Mouse (Mus musculus) heart, postnatal 36 days (tissue): ENCODE results near the gene Serpinb1c. TPM values are rescaled to one million over a fixed set of nuclear protein-coding genes. Genes with fewer than 3 reads are reported as not detected.
"Not testable (repeated sequence)": the region's sequence is repeated elsewhere in the genome, so short reads cannot be mapped to it uniquely, and the experiment has no call there.

Experiments used
- DNase-seq, 2 experiments: peaks; one replicate each; pipeline ENCODE4 v3.0.0; 2021 to 2022
- intact Hi-C: fragments of 180-260 bp; cut with DNase I; formaldehyde crosslinking; loops from one replicate; pipeline ENCODE4 v1.15.1; 2025
- total RNA-seq, 2 experiments: library from RNA; stranded (reverse); gene quantifications; 2 replicates each; pipeline ENCODE4 v1.2.3; 2021

The Serpinb1c gene
- 1 to 10 TPM; 2.1 to 2.6 TPM for total RNA-seq

- intact Hi-C loops = no loop called here
- DNase-seq = no peak
These were observed at the start of gene Serpinb1c for GRCm38 (mm10) chr13:32898111-32898510. Serpinb1c (minus strand) TSS chr13:32898211.

DNA sequence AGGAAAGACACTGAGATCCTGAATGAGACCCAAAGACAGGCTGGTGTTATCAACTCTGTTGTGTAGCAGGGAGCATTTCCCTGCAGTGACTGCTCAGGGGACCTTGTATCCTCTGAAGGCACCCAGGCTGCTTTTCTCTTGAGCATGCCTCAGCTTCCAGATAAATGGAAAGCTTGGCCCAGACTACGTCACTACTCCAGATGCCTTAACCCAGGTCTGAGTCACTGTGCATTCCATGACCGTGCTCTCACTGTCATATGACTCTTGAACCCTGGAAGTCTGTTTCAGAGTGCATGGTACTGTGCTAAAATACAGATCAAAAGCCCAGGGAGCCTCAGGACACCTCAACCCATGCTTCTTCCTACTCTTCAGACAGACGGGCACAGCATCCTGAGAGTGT is 41.2 kb upstream of the Serpinb1c start:
- intact Hi-C loops, DNase-seq: not testable (repeated sequence)

DNA sequence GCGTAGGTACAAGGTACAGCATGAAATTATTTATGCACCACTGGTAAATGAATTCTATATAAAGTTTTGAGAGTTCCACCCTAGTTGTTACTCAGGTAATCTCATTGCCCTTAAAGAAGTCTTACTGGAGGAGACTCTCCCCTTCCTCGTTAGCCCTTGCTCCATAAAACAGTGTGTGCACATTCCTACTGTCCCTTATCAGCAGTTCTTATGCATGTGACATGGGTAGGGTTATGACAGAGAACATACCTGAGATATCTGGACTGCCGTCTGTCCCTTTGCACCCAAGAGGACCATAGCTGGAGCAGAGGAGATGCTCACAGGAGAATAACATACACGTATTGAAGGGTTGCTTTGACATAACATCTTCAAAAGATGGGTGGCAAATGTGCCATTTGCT is 40.3 kb upstream of the Serpinb1c start:
- DNase-seq, intact Hi-C loops: not testable (repeated sequence)

DNA sequence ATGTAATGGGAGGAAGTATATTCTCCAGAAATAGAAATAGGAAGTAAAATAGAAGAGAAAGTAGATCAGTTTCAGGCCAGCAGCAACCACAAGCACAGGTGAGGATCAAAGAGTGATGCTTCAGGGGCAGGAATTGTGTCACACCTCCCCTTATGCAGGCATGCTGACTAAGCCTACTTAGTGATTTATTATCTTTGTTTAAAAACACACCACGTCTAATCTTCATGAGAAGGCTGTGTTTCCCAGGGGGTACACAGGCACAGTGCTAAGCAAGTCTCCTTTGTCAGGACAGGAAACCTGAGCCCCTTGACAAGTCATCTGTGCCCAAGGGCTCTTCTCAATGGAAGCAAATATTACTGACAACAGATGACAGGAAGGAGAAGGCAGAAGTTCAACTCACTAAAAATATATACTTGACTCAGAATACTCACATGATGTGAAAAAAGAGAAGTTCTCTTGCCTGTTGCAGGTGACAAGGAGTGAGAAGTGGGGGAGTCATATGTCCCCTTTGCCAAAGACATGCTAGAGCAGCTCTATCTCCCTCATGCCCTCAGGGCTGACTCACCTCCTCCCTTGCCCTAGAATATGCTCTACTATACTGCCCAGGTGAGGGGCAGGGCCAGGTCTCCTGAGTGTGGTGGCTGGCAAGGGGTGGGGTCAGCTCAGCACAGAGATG is 36.8 kb upstream of the Serpinb1c start:
- DNase-seq = no peak
- intact Hi-C loops = no loop called here

DNA sequence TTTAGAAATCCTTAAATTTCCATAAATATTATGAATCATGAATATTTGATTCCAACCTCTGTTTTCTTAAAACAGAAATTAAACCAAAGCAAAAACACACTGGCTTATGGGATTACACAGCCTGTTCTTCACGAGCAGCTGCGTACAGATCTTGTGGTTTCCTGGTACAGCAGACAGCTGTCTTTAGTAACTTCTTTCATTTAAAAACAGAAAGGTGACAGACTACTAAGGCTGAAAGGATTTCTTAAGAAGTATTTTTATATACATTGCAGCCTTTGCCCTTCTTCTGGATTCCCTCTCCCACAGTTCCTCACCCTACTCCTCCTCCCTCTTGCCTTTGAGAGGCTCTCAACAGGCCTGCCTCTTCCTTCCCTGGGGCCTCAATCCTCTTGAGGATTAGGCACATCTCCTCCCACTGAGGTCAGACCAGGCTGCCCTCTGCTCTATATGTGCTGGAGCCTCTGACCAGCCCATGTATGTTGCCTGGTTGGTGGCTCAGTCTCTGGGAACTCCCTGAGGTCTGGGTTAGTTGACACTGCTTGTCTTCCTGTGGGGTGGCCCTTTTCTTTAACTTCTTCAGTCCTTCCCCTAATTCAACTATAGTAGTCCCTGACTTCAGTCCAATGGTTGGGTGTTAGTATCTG is 31.2 kb upstream of the Serpinb1c start:
- DNase-seq = no peak
- intact Hi-C loops = no loop called here

DNA sequence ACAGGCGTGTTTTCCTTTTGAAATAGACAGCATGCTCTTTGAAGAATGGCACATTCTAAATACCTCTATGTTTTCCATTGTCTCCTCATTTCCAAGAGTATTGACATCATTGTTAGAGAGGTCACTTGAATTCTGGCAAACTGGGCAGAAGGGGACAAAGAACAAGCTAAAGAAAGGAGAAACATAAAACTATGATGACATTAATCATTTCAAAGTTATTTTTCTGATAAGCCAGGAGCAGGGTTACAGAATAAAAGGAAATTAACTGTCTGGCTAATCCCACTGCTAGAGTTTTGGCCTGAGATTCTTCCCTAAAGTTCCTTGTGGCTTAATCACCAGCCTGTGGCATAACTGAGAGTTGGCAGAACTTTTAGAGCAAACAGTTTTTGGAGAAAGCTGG is 29.2 kb upstream of the Serpinb1c start:
- intact Hi-C loops = no loop called here
- DNase-seq = no peak

DNA sequence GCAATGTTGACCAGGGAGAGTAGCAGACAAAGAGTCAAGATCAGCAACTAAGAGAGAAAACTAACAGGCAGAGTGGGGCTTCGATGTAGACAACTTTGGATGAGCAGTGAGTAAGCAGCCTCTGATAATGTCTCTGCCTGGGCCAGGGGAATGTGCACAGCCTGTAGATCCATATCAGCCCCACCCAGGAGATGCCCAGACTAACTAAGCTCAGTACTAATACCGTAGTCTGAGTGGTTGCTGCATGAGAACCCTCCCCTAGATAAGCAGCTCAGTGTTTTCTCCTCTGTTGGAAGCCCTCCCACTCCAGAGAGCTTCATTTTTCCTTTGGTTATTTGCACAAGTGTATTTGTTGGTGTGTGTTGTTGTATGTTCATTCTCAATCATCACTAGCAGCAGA is 28.6 kb upstream of the Serpinb1c start:
- no peak for DNase-seq
- intact Hi-C loops = no loop called here

GRCm38 (mm10) chr13:32924578-32925360 is 26.8 kb upstream of the Serpinb1c start:
- intact Hi-C loops = no loop called here
- DNase-seq = peak in 1 of 2 experiments; percentile 50

- intact Hi-C loops = loop anchor here (2.0 kb wide), 1 partner anchor 42 kb away; the partner anchor contains the start of gene Serpinb6b
- no peak for DNase-seq
These were observed 24.6 kb upstream of the Serpinb1c start for GRCm38 (mm10) chr13:32922622-32923021.

GRCm38 (mm10) chr13:32912770-32913380 is 14.9 kb upstream of the Serpinb1c start:
- DNase-seq = no peak
- intact Hi-C loops = no loop called here

- intact Hi-C loops = no loop called here
- no peak for DNase-seq
These were observed 10.2 kb upstream of the Serpinb1c start for GRCm38 (mm10) chr13:32908182-32908581.

GRCm38 (mm10) chr13:32903211-32903873 is 5.3 kb upstream of the Serpinb1c start:
- intact Hi-C loops = loop anchor here (1.0 to 5.0 kb wide), 4 partner anchors 62 to 859 kb away; partner anchors contain the start of gene Serpinb6b
- DNase-seq = peak; percentile 91 to 94

GRCm38 (mm10) chr13:32902481-32903015 is 4.5 kb upstream of the Serpinb1c start:
- intact Hi-C loops = loop anchor here (1.0 to 5.0 kb wide), 5 partner anchors 63 to 860 kb away; partner anchors contain the start of gene Serpinb6b
- DNase-seq = peak; percentile 65 to 72

DNA sequence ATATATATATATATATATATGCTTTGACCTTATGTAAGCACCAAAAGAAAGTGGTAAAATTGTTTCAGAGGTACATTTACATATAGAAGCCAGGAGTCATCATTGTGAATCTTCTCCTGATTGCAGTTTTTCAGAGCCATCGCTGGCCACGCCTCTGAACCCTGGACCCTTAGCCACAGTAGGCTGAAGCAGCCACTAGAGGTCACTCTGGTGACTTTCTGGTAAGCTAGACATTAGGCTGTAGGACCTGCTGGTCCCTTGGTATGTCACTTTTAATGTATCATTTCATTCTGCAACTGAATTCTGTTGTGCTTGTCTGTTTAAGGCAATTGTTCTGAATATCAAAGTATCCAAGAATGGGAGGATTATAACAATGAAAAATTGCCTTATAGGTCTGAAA is 2.6 kb upstream of the Serpinb1c start:
- DNase-seq = peak; percentile 31 to 52
- intact Hi-C loops = loop anchor here (5.0 kb wide), 1 partner anchor 862 kb away; no protein-coding TSS in a partner anchor

DNA sequence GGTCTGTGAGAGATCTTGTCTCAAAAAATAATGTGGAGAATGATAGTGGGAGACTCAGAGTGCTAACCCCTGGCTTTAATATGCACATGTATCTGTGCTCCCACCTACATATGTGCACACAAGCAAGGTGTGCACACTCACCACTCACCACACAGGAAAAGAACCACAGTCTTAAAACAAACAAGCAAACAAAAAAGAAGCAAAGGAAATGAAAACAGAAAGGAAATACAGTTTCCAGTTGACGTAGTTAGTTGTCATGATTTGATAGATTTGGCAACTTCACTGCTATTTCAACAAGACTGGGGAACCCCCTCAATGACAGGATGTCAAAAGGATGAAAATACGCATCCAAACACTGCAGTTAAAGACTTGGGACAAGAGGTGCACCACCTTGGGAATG is 1.1 kb upstream of the Serpinb1c start:
- DNase-seq, intact Hi-C loops: not testable (repeated sequence)

- no peak for DNase-seq
- intact Hi-C loops = no loop called here
These were observed 1.1 kb downstream of the Serpinb1c start for GRCm38 (mm10) chr13:32896931-32897330.

- DNase-seq = no peak
- intact Hi-C loops = no loop called here
These were observed 13.3 kb downstream of the Serpinb1c start for GRCm38 (mm10) chr13:32884755-32885154.

- intact Hi-C loops = no loop called here
- no peak for DNase-seq
These were observed 24.1 kb downstream of the Serpinb1c start for GRCm38 (mm10) chr13:32873862-32874261.

GRCm38 (mm10) chr13:32868843-32869242 is 29.2 kb downstream of the Serpinb1c start:
- intact Hi-C loops = no loop called here
- DNase-seq = no peak

- intact Hi-C loops, DNase-seq: not testable (repeated sequence)
These were observed 29.8 kb downstream of the Serpinb1c start for GRCm38 (mm10) chr13:32868233-32868632.
